ENCODE assay signal across 8 mouse cellular contexts in the genomic region with DNA sequence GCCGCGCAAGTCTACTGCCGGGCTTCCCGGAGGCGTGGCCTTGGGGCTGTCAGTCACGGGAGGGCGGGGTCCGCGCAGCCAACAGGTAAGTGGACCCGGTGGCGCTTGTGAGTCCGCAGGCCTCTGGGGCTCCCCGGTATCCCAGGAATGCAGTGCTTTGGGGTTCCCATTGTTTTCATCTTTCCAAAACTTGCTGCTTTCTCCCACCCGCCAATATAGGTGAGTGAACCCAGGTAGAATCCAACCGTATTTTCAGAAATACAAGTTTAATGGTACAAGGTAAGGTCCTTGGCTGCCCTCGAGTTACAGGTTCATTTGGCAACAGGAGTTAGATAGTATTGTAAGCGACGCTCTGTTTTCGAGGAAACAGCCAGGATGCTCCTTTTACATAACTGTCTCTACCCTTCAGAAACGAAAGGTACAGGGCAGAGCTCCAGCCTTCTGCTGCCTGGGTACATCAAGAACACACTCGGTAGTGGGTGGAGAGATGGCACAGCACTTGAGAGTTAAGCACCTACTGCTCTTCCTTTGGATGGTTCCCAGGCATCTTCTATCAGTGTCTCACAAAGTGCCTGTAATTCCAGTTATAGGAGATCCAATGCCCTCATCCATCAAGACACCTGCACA. TPM values are rescaled to one million over a fixed set of nuclear protein-coding genes. Genes with fewer than 3 reads are reported as not detected.
DNase-seq lines count a peak whose midpoint lies in the region; ATAC-seq and TF ChIP-seq lines count a peak whose summit lies in the region.

No protein-coding gene starts in this region.

- DNase-seq in heart, adult 18-20 months, result peak; percentile 12 to 25
- DNase-seq in heart, postnatal 36 days, result no peak
- DNase-seq in 3T3-L1 (ENCODE audit: low read depth, low spot score) (peak; percentile 11), MN1 (ENCODE audit: low spot score) (no peak)
- DNase-seq in hindbrain, postnatal 0 days (ENCODE audit: low spot score), result no peak
- DNase-seq in liver, postnatal 0 days, result no peak
- DNase-seq in urinary bladder, postnatal 4 days (ENCODE audit: low spot score in 2 of 2), result no peak

- no peaks in the 10 kb centered on the region for H3K27me3 ChIP-seq in embryonic facial prominence, embryonic 13.5 days
- no peaks in the 10 kb centered on the region for H3K27me3 ChIP-seq in hindbrain, postnatal 0 days (ENCODE audit: insufficient read depth, low read length)
- no peaks in the 10 kb centered on the region for H3K27me3 ChIP-seq in liver, postnatal 0 days (ENCODE audit: insufficient read depth, low read length)

- no peaks in the 10 kb centered on the region for H3K9me3 ChIP-seq in embryonic facial prominence, embryonic 13.5 days
- no peaks in the 10 kb centered on the region for H3K9me3 ChIP-seq in hindbrain, postnatal 0 days (ENCODE audit: low read length)
- no peaks in the 10 kb centered on the region for H3K9me3 ChIP-seq in liver, postnatal 0 days (ENCODE audit: low read length)

- H3K9ac ChIP-seq in embryonic facial prominence, embryonic 13.5 days, result peak overlapping the region; percentile 81
- peak overlapping the region; percentile 60; the same call in 1 of the 2 replicates for H3K9ac ChIP-seq in hindbrain, postnatal 0 days (replicated peaks; ENCODE audit: low read length)
- peak overlapping the region; percentile 74 for H3K9ac ChIP-seq in liver, postnatal 0 days (replicated peaks)

- 7% methylated on average over 21 of the region's 21 CpGs for WGBS in embryonic facial prominence, embryonic 13.5 days
- WGBS in hindbrain, postnatal 0 days, result 6% methylated on average over 21 of the region's 21 CpGs
- WGBS in liver, postnatal 0 days (ENCODE audit: insufficient replicate concordance), result 5% methylated on average over 20 of the region's 21 CpGs

- peaks cover 13% of the 10 kb centered on the region for H3K4me1 ChIP-seq in embryonic facial prominence, embryonic 13.5 days
- H3K4me1 ChIP-seq in hindbrain, postnatal 0 days (ENCODE audit: insufficient read depth, low read length), result no peaks in the 10 kb centered on the region
- peaks cover 19% of the 10 kb centered on the region for H3K4me1 ChIP-seq in liver, postnatal 0 days (ENCODE audit: insufficient read depth)

- TF ChIP-seq CTCF in hindbrain, postnatal 0 days (IDR thresholded peaks at IDR 0.05; ENCODE audit: low read depth), result no peak
- TF ChIP-seq CTCF in liver, postnatal 0 days (IDR thresholded peaks at IDR 0.05; ENCODE audit: low read depth), result no peak

- intact Hi-C loops in heart, postnatal 36 days (cut with DNase I), result loop anchor here (1.0 kb wide), 1 partner anchor 10 kb away; no protein-coding TSS in a partner anchor

- no peak for TF ChIP-seq EP300 in liver, postnatal 0 days (IDR thresholded peaks at IDR 0.05; ENCODE audit: low read depth)

- H3K36me3 ChIP-seq in embryonic facial prominence, embryonic 13.5 days, result peaks cover 35% of the 10 kb centered on the region
- peaks cover 24% of the 10 kb centered on the region for H3K36me3 ChIP-seq in hindbrain, postnatal 0 days (ENCODE audit: insufficient read depth, low read length)
- peaks cover 17% of the 10 kb centered on the region for H3K36me3 ChIP-seq in liver, postnatal 0 days (replicated peaks; ENCODE audit: insufficient read depth, low read length)

- 0 out of 2 replicates have a peak, but pooled peaks have one; percentile 2 for ATAC-seq in embryonic facial prominence, embryonic 13.5 days (ENCODE audit: insufficient number of reproducible peaks, insufficient read depth, low FRiP score, low TSS enrichment, low read depth)
- ATAC-seq in hindbrain, postnatal 0 days, result no peak
- ATAC-seq in liver, postnatal 0 days, result peak; percentile 3; the same call in 1 of the 2 replicates

- peak overlapping the region; percentile 66 for H3K4me3 ChIP-seq in embryonic facial prominence, embryonic 13.5 days
- peak overlapping the region; percentile 52 for H3K4me3 ChIP-seq in hindbrain, postnatal 0 days (ENCODE audit: low read length)
- H3K4me3 ChIP-seq in liver, postnatal 0 days (ENCODE audit: low read depth, low read length), result peak overlapping the region; percentile 63

- peak overlapping the region; percentile 99 for H3K4me2 ChIP-seq in embryonic facial prominence, embryonic 13.5 days
- H3K4me2 ChIP-seq in hindbrain, postnatal 0 days (ENCODE audit: low read depth, low read length), result peak overlapping the region; percentile 98
- peak overlapping the region; percentile 99 for H3K4me2 ChIP-seq in liver, postnatal 0 days (ENCODE audit: low read depth, low read length)

- 0 out of 2 replicates have a peak overlapping the region, but pooled peaks have one; percentile 16 for H3K27ac ChIP-seq in embryonic facial prominence, embryonic 13.5 days
- H3K27ac ChIP-seq in hindbrain, postnatal 0 days, result no peak overlapping the region
- peak overlapping the region; percentile 53; the same call in 1 of the 2 replicates for H3K27ac ChIP-seq in liver, postnatal 0 days (ENCODE audit: low read depth)

RNA-seq across cellular contexts. Expression of gene Per3, which starts 0.6 kb away (rescaled TPM):
- total RNA-seq in heart, adult 18-20 months (2021), result 1 to 10 TPM; 3.3 to 3.6 TPM
- 10 to 100 TPM; 10.9 to 20.8 TPM for total RNA-seq in heart, postnatal 36 days (2021)
- 7.9 and 8.3 TPM in 2 replicates for polyA plus RNA-seq in embryonic facial prominence, embryonic 13.5 days (2015; fragmentation: Nextera tagmentation; extraction: Ambion mirVana)
- total RNA-seq in hindbrain, postnatal 0 days (2014; rRNA removed), result 4.0 and 11.4 TPM in 2 replicates
- 4.7 and 5.0 TPM in 2 replicates for polyA plus RNA-seq in hindbrain, postnatal 0 days (2015; fragmentation: Nextera tagmentation; extraction: Ambion mirVana)
- polyA plus RNA-seq in liver, postnatal 0 days (2015; fragmentation: Nextera tagmentation; extraction: Ambion mirVana), result 5.6 and 5.9 TPM in 2 replicates

RNA-seq across cellular contexts. Expression of gene Vamp3, which starts 12.7 kb away (rescaled TPM):
- 10 to 100 TPM; 53.4 to 62.2 TPM for total RNA-seq in heart, adult 18-20 months (2021)
- 10 to 100 TPM; 69.5 to 71.8 TPM for total RNA-seq in heart, postnatal 36 days (2021)
- 115 and 120 TPM in 2 replicates for polyA plus RNA-seq in embryonic facial prominence, embryonic 13.5 days (2015; fragmentation: Nextera tagmentation; extraction: Ambion mirVana)
- total RNA-seq in hindbrain, postnatal 0 days (2014; rRNA removed), result 34.2 and 35.2 TPM in 2 replicates
- 56.3 and 57.0 TPM in 2 replicates for polyA plus RNA-seq in hindbrain, postnatal 0 days (2015; fragmentation: Nextera tagmentation; extraction: Ambion mirVana)
- polyA plus RNA-seq in liver, postnatal 0 days (2015; fragmentation: Nextera tagmentation; extraction: Ambion mirVana), result 23.4 and 24.8 TPM in 2 replicates

RNA-seq across cellular contexts. Expression of gene Gm13090, which starts 44.3 kb away (rescaled TPM):
- total RNA-seq in heart, adult 18-20 months (2021), result not detected
- total RNA-seq in heart, postnatal 36 days (2021), result not detected
- polyA plus RNA-seq in embryonic facial prominence, embryonic 13.5 days (2015; fragmentation: Nextera tagmentation; extraction: Ambion mirVana), result not detected in 2 replicates
- not detected in 2 replicates for total RNA-seq in hindbrain, postnatal 0 days (2014; rRNA removed)
- not detected in 2 replicates for polyA plus RNA-seq in hindbrain, postnatal 0 days (2015; fragmentation: Nextera tagmentation; extraction: Ambion mirVana)
- not detected in 2 replicates for polyA plus RNA-seq in liver, postnatal 0 days (2015; fragmentation: Nextera tagmentation; extraction: Ambion mirVana)

RNA-seq across cellular contexts. Expression of gene Uts2, which starts 48.2 kb away (rescaled TPM):
- not detected for total RNA-seq in heart, adult 18-20 months (2021)
- total RNA-seq in heart, postnatal 36 days (2021), result not detected
- polyA plus RNA-seq in embryonic facial prominence, embryonic 13.5 days (2015; fragmentation: Nextera tagmentation; extraction: Ambion mirVana), result not detected in 2 replicates
- total RNA-seq in hindbrain, postnatal 0 days (2014; rRNA removed), result not detected in 2 replicates
- polyA plus RNA-seq in hindbrain, postnatal 0 days (2015; fragmentation: Nextera tagmentation; extraction: Ambion mirVana), result 0.74 and 0.79 TPM in 2 replicates
- not detected in 2 replicates for polyA plus RNA-seq in liver, postnatal 0 days (2015; fragmentation: Nextera tagmentation; extraction: Ambion mirVana)

Comparison
In these comparisons a context has a peak if more than half of its experiments do, and no peak if none do; other contexts are left out.
1. DNase-seq: peak in heart, adult 18-20 months (2 of 2) and 3T3-L1 (single experiment); none in heart, postnatal 36 days (0 of 2), hindbrain, postnatal 0 days (single experiment), liver, postnatal 0 days (single experiment), MN1 (single experiment) and urinary bladder, postnatal 4 days (0 of 2).
2. Peak in every context shown above with its lines, with median percentiles within 50 percentile points of each other: H3K4me2 ChIP-seq, H3K4me3 ChIP-seq and H3K9ac ChIP-seq.